Mouse (Mus musculus) midbrain, embryonic 14.5 days (tissue): ENCODE measurements around the gene Magi1. TPM values are rescaled to one million over a fixed set of nuclear protein-coding genes. Genes with fewer than 3 reads are reported as not detected.
A peak's percentile ranks its signal among the peaks of the same experiment; 100 is the strongest.

ENCODE experiments used
- ATAC-seq: fragments of 200-750 bp; cut with Nextera tagmentation; 2 replicates; pipeline ENCODE4 v1.8.0; 2017; ENCODE audit warnings: moderate number of reproducible peaks, moderate library complexity; ENCODE audit not compliant: low FRiP score, low TSS enrichment
- DNase-seq: peaks from one replicate; pipeline ENCODE4 v3.0.0-alpha.2; 2015
- H3K27ac ChIP-seq: fragments of 300-500 bp; sonication (generic); replicated peaks from 2 replicates; pipeline ENCODE4 v1.5.1; 2014; ENCODE audit warnings: mild to moderate bottlenecking, low read depth, low read length, moderate library complexity
- H3K27me3 ChIP-seq: fragments of 300-500 bp; sonication (generic); 2 replicates; pipeline ENCODE4 v1.6.1; 2014; ENCODE audit warnings: low read length, control low read depth, mixed read lengths; ENCODE audit not compliant: control insufficient read depth, insufficient read depth
- H3K36me3 ChIP-seq: fragments of 300-500 bp; sonication (generic); 2 replicates; pipeline ENCODE4 v1.6.1; 2014; ENCODE audit warnings: low read length, control low read depth; ENCODE audit not compliant: control insufficient read depth, insufficient read depth
- H3K4me1 ChIP-seq: fragments of 300-500 bp; sonication (generic); 2 replicates; pipeline ENCODE4 v1.6.1; 2014; ENCODE audit warnings: mild to moderate bottlenecking, antibody characterized with exemption, low read length, control low read depth; ENCODE audit not compliant: control insufficient read depth, insufficient read depth
- H3K4me2 ChIP-seq: fragments of 300-500 bp; sonication (generic); 2 replicates; pipeline ENCODE4 v1.6.1; 2014; ENCODE audit warnings: mild to moderate bottlenecking, low read length, moderate library complexity
- H3K4me3 ChIP-seq: fragments of 300-500 bp; sonication (generic); replicated peaks from 2 replicates; pipeline ENCODE4 v1.5.1; 2014; ENCODE audit warnings: low read depth, low read length
- H3K9ac ChIP-seq: fragments of 300-500 bp; sonication (generic); replicated peaks from 2 replicates; pipeline ENCODE4 v1.6.1; 2014; ENCODE audit warnings: mild to moderate bottlenecking, low read length, moderate library complexity
- H3K9me3 ChIP-seq: fragments of 300-500 bp; sonication (generic); 2 replicates; pipeline ENCODE4 v1.6.1; 2016; ENCODE audit warnings: low read length, control low read depth, mixed read lengths; ENCODE audit not compliant: control insufficient read depth
- WGBS: fragments of 180-500 bp; shearing (Covaris S2); extraction: QIAGEN DNeasy Blood & Tissue Kit; methylation state at CpG from one replicate; pipeline ENCODE4 v1.1.7; 2014; 5-methylcytosine and 5-hydroxymethylcytosine counted together
- polyA plus RNA-seq: library from polyadenylated mRNA; unstranded; fragments of >200 nt; fragmentation: Nextera tagmentation; extraction: Ambion mirVana; gene quantifications from 2 replicates; pipeline ENCODE4 v1.2.1, GENCODE M21; 2014

Gene Magi1
- polyA plus RNA-seq, 1 experiment from 2014 or later, result 34.9 TPM

DNA sequence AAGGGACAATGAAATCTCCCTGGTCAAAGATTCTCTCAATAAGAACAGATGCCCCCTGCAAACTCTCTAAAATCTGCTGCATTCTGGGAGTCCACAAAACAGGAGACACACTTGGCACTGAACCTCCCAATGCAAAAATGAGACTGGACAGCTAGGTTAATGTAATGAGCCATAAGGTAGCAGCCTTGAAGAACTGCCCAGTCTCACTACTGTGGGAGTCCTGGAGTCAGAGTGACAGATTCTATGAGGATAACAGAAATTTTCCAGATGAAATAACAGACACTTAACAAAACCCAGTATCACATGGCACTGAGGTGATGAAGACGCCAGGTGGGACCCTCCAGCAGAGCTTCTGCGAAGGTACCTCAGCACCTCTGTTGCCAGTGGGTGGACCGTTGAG, 393.7 kb downstream of the Magi1 start:
- no peak overlapping the region for H3K4me2 ChIP-seq

DNA sequence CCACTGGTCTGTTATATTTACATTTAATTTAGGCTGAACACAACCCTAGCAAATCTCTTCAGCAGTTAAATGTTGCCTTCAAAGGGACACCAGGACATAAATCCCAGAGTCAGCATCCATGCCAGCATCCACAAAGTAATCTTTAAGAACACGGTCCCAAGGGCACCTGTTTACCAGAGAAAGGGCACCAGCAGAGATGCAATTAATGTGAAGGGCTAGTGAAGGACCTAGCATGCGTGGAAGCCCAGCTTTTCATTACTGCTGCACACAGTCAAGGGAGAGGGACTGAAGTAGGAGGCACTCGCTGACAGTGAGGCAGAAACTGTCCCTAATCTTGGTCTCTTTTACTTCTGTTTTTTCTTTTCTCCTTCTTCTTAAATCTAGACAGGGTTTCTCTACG, 406.4 kb downstream of the Magi1 start:
- Histone ChIP-seq H3K27ac (no peak overlapping the region), H3K4me1 (peaks cover 15% of the 10 kb centered on the region; the same call in 1 of the 2 replicates), H3K36me3 (no peaks in the 10 kb centered on the region), H3K9ac (no peak overlapping the region), H3K4me2 (no peak overlapping the region), H3K4me3 (no peak overlapping the region), H3K9me3 (no peaks in the 10 kb centered on the region), H3K27me3 (no peaks in the 10 kb centered on the region)
- DNase-seq (peak; percentile 57), ATAC-seq (no peak)
- WGBS, result 57% methylated on average over 4 of the region's 4 CpGs

More for the DNA sequence above, 393.7 kb downstream of the Magi1 start:
- no peak for DNase-seq
- no peaks in the 10 kb centered on the region for H3K27me3 ChIP-seq
- 96% methylated on average over 3 of the region's 3 CpGs for WGBS
- H3K36me3 ChIP-seq, result no peaks in the 10 kb centered on the region
- no peak for ATAC-seq
- no peaks in the 10 kb centered on the region for H3K9me3 ChIP-seq
- H3K4me1 ChIP-seq, result peaks cover 3% of the 10 kb centered on the region; the same call in 1 of the 2 replicates
- no peak overlapping the region for H3K27ac ChIP-seq
- H3K4me3 ChIP-seq, result no peak overlapping the region
- no peak overlapping the region for H3K9ac ChIP-seq

- no peak for ATAC-seq
- 0 out of 2 replicates have a peak overlapping the region, but pooled peaks have one; percentile 52 for H3K27ac ChIP-seq
Observed at GRCm38 (mm10) chr6:93874936-93875335, 408.8 kb downstream of the Magi1 start.

GRCm38 (mm10) chr6:93874376-93874775, 409.3 kb downstream of the Magi1 start:
- DNase-seq (no peak), ATAC-seq (no peak)
- H3K4me1 ChIP-seq, result peaks cover 15% of the 10 kb centered on the region; the same call in 1 of the 2 replicates
- no peaks in the 10 kb centered on the region for H3K9me3 ChIP-seq
- H3K27ac ChIP-seq, result 0 out of 2 replicates have a peak overlapping the region, but pooled peaks have one; percentile 52
- no peak overlapping the region for H3K4me3 ChIP-seq
- H3K36me3 ChIP-seq, result no peaks in the 10 kb centered on the region
- H3K9ac ChIP-seq, result no peak overlapping the region
- H3K27me3 ChIP-seq, result no peaks in the 10 kb centered on the region
- no peak overlapping the region for H3K4me2 ChIP-seq
- 82% methylated on average over 2 of the region's 2 CpGs for WGBS

More at GRCm38 (mm10) chr6:93874936-93875335, 408.8 kb downstream of the Magi1 start:
- no peaks in the 10 kb centered on the region for H3K9me3 ChIP-seq
- H3K36me3 ChIP-seq, result no peaks in the 10 kb centered on the region
- H3K4me1 ChIP-seq, result peaks cover 15% of the 10 kb centered on the region; the same call in 1 of the 2 replicates
- WGBS, result 59% methylated on average over 2 of the region's 2 CpGs
- H3K4me3 ChIP-seq, result no peak overlapping the region
- no peak overlapping the region for H3K9ac ChIP-seq
- H3K27me3 ChIP-seq, result no peaks in the 10 kb centered on the region
- DNase-seq, result peak; percentile 36
- no peak overlapping the region for H3K4me2 ChIP-seq

- Histone ChIP-seq H3K27me3 (no peaks in the 10 kb centered on the region), H3K36me3 (no peaks in the 10 kb centered on the region), H3K9ac (no peak overlapping the region), H3K4me1 (peaks cover 15% of the 10 kb centered on the region; the same call in 1 of the 2 replicates), H3K4me3 (no peak overlapping the region), H3K27ac (no peak overlapping the region), H3K4me2 (no peak overlapping the region), H3K9me3 (no peaks in the 10 kb centered on the region)
- DNase-seq (no peak), ATAC-seq (no peak)
- 42% methylated on average over 1 of the region's 1 CpGs for WGBS
Observed at GRCm38 (mm10) chr6:93873536-93873935, 410.2 kb downstream of the Magi1 start.

DNA sequence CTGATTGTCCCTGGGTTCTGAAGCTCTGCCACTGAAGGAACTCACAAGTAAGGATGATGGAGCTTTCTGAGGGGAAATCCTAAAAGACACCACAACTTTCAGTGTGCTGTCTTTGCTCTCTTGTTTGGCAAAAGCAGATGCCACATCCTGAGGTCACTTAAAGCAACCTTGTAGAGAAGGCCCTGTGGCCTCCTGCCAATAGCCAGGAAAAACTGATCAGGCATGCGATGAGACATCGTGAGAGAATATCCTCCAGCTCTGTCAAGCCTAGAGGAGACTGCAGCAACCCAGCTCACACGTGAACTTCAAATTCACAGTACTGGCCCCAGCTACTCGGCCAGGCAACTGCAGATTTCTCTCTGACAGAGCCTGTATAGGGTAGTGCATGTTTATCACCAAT, 412.2 kb downstream of the Magi1 start:
- no peak overlapping the region for H3K4me3 ChIP-seq
- ATAC-seq (no peak), DNase-seq (no peak)
- no peaks in the 10 kb centered on the region for H3K27me3 ChIP-seq
- H3K4me2 ChIP-seq, result no peak overlapping the region
- no peak overlapping the region for H3K9ac ChIP-seq
- no peak overlapping the region for H3K27ac ChIP-seq
- 72% methylated on average over 4 of the region's 4 CpGs for WGBS
- H3K36me3 ChIP-seq, result no peaks in the 10 kb centered on the region
- H3K9me3 ChIP-seq, result no peaks in the 10 kb centered on the region
- H3K4me1 ChIP-seq, result 0 out of 2 replicates have a peak, but pooled peaks cover 11% of the 10 kb centered on the region

GRCm38 (mm10) chr6:93870023-93870422, 413.7 kb downstream of the Magi1 start:
- Histone ChIP-seq H3K27ac (no peak overlapping the region), H3K36me3 (no peaks in the 10 kb centered on the region), H3K4me2 (no peak overlapping the region), H3K4me3 (no peak overlapping the region), H3K9me3 (no peaks in the 10 kb centered on the region), H3K9ac (no peak overlapping the region), H3K27me3 (no peaks in the 10 kb centered on the region), H3K4me1 (0 out of 2 replicates have a peak, but pooled peaks cover 10% of the 10 kb centered on the region)
- no peak for DNase-seq
- WGBS, result 90% methylated on average over 5 of the region's 5 CpGs
- no peak for ATAC-seq

DNA sequence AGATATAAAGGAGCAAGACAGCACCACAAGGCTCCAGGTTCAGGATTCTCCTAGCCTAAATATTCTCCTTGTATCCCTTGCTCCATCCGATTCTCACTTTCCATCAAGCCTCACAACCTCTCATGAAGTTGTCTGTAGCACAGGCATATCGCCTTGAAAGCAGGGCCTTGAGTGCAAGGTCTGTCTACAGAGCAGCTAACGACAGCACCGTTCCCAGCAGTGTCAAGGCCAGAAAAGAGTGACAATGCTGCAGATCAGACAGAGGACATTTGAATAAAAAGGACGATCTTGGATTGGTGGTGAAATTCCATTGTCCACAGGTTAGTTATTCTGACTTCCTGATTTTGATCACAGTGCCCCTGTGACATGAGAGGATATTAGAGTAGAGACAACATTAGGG, 421.5 kb downstream of the Magi1 start:
- DNase-seq (no peak), ATAC-seq (no peak)
- no peaks in the 10 kb centered on the region for H3K27me3 ChIP-seq
- H3K9me3 ChIP-seq, result no peaks in the 10 kb centered on the region
- H3K36me3 ChIP-seq, result no peaks in the 10 kb centered on the region
- H3K4me1 ChIP-seq, result no peaks in the 10 kb centered on the region
- 89% methylated on average over 5 of the region's 5 CpGs for whole genome bisulfite sequencing
- no peak overlapping the region for H3K4me3 ChIP-seq
- H3K4me2 ChIP-seq, result no peak overlapping the region
- H3K9ac ChIP-seq, result no peak overlapping the region
- no peak overlapping the region for H3K27ac ChIP-seq

GRCm38 (mm10) chr6:93856783-93857182, 426.9 kb downstream of the Magi1 start:
- H3K4me3 ChIP-seq, result no peak overlapping the region
- no peak for DNase-seq
- ATAC-seq, result no peak
- no peaks in the 10 kb centered on the region for H3K9me3 ChIP-seq
- H3K4me1 ChIP-seq, result peaks cover 18% of the 10 kb centered on the region
- H3K27me3 ChIP-seq, result no peaks in the 10 kb centered on the region
- H3K4me2 ChIP-seq, result no peak overlapping the region
- H3K36me3 ChIP-seq, result no peaks in the 10 kb centered on the region
- 12% methylated on average over 1 of the region's 1 CpGs for WGBS
- no peak overlapping the region for H3K27ac ChIP-seq
- H3K9ac ChIP-seq, result no peak overlapping the region
